Mouse (Mus musculus) neutrophil, adult 5-6 weeks (primary cell): ENCODE results near the gene Taok3. TPM values are rescaled to one million over a fixed set of nuclear protein-coding genes. Genes with fewer than 3 reads are reported as not detected.

Experiments
- ATAC-seq: fragments of 151-379, 151-347 bp; 2 replicates; pipeline ENCODE4 v1.8.0; 2017; ENCODE audit warnings: mild to moderate bottlenecking, moderate TSS enrichment; ENCODE audit not compliant: insufficient number of reproducible peaks, poor library complexity, low FRiP score, severe bottlenecking; ENCODE audit errors: extremely low read depth
- total RNA-seq: library from RNA; stranded (forward); fragments of 200-1000 nt; gene quantifications from 2 replicates; pipeline ENCODE4 v1.2.3, GENCODE M21; 2017

Gene Taok3
- total RNA-seq, 1 experiment from 2014 or later: 76.9 TPM

GRCm38 (mm10) chr5:117313420-117313819, 193.5 kb downstream of the Taok3 start:
- ATAC-seq: no peak

- ATAC-seq: no peak
Observed at GRCm38 (mm10) chr5:117313909-117314308, 194.0 kb downstream of the Taok3 start.

- no peak for ATAC-seq
Observed at GRCm38 (mm10) chr5:117314587-117315428, 194.9 kb downstream of the Taok3 start.

DNA sequence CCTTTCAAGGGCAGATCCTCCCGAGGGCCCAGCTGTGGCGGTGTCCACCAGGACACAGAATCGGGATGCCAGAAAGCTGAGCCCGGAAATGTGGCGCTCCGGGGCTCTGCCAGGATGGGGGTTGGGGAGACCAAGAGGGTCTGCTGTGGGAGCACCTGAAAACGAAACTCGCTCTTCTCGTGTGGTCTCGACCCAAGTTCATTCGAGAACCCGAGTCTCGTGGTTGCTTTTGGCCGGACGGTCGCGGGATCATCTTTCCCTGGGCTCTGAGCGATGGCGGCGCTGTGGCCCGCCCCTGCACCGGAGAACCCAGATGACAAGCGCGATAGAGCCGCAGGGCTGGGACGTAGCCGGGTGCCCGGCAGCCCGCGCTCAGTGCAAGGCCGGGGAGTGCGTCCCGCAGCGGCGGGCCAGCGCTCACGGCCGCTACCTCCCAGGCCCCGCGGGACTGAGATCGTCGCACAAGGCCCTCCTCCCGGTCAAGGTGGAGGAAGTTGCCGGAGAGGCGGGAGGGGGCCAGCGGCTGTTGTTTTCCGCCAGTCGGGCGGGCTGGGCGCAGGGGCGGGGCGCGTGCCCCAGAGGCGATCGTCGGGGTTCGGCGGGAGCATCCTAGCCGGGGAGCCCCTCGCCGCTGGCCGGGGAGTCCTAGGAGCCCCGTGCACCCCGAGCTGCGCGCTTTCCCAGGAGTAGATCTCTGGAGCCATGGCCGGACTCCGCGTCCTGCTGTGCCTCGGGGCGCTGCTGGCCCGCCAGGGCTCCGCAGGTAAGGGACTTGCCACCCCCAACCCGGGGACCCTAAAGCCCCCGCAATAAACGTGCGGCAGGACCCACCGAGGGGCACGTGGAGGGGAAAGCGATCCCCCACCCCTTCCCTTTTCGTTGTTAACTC, 199.1 kb downstream of the Taok3 start, which contains the start of gene Vsig10:
Gene Vsig10 (plus strand): TSS at position 343 of the 889 bp plus-strand sequence.
- ATAC-seq: peak; percentile 51

DNA sequence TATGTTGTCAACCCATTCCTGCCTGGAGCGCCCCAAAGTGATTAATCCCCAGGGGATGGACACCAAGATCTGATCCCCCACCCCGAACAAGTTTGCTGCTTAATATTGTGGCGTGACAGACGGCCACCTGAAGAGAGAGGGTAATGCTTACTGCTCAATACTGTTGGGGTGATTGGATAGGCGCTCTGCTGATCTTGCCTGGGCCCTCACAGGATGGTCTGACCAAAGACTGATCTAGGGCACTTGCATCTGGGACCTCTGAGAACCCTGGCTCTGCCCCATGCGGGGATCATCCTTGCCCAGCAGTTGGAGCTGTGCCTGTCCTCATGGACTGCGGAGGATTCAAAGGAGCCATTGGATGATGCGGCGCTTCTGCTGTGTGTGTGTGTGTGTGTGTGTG, 203.8 kb downstream of the Taok3 start:
- ATAC-seq: no peak

Other genes starting within 250 kb of the Taok3 start
- gene Suds3, start 4.0 kb upstream of the Taok3 start, total RNA-seq: 130 and 137 TPM in 2 replicates
- gene Pebp1, start 167.5 kb downstream of the Taok3 start, total RNA-seq: 21.9 and 25.0 TPM in 2 replicates
- gene Vsig10, start 199.0 kb downstream of the Taok3 start, total RNA-seq: 3.6 and 7.0 TPM in 2 replicates
- gene Wsb2, start 237.2 kb downstream of the Taok3 start, total RNA-seq: 24.2 and 29.7 TPM in 2 replicates